Mouse (Mus musculus): ENCODE data around the gene Sart1.

- TF ChIP-seq HCFC1 (IDR thresholded peaks at IDR 0.05; ENCODE audit: borderline replicate concordance, insufficient read depth, low read length) (no peak), ZNF384 (IDR thresholded peaks at IDR 0.05; ENCODE audit: low read depth, low read length) (no peak), ZC3H11A (IDR thresholded peaks at IDR 0.05; ENCODE audit: borderline replicate concordance, low read depth, low read length) (no peak)
Measured at GRCm38 (mm10) chr19:5422895-5423443, 34.5 kb upstream of the Sart1 start.

Measured in ES-E14 (cell line).